Mouse (Mus musculus): ENCODE data around the gene Gm10283.
"Not testable (repeated sequence)": the region's sequence is repeated elsewhere in the genome, so short reads cannot be mapped to it uniquely, and the experiment has no call there.

Gm10283 gene
- long read RNA-seq, experiment 1 = 0 reads
- long read RNA-seq, experiment 2 = 0 reads

GRCm38 (mm10) chr8:60503098-60503497 is at the start of gene Gm10283:
Gm10283 (minus strand) TSS chr8:60503198.
- intact Hi-C loops (cut with DNase I) = no loop called here

- intact Hi-C loops (cut with DNase I) = no loop called here
Observed at GRCm38 (mm10) chr8:60534945-60535344, 31.9 kb upstream of the Gm10283 start.

DNA sequence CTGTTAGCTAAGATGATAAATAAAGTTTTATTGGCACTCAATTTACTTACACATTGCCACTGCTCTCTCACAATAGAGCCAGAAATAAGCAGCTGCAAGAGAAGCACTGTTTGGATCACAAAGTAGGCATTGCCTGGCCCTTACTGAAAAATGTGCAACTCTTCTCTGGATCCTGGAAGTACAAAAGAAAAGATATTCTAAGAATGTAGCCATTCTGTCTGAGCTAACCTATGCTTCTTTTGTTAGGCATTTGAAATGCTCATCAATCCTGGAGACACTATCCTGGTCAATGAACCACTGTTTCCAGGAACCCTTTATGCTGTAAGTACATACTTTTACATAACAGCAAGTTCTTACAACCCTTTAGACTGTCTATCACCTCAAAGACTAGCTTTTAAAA is 15.3 kb upstream of the Gm10283 start:
- intact Hi-C loops (cut with DNase I) = no loop called here

DNA sequence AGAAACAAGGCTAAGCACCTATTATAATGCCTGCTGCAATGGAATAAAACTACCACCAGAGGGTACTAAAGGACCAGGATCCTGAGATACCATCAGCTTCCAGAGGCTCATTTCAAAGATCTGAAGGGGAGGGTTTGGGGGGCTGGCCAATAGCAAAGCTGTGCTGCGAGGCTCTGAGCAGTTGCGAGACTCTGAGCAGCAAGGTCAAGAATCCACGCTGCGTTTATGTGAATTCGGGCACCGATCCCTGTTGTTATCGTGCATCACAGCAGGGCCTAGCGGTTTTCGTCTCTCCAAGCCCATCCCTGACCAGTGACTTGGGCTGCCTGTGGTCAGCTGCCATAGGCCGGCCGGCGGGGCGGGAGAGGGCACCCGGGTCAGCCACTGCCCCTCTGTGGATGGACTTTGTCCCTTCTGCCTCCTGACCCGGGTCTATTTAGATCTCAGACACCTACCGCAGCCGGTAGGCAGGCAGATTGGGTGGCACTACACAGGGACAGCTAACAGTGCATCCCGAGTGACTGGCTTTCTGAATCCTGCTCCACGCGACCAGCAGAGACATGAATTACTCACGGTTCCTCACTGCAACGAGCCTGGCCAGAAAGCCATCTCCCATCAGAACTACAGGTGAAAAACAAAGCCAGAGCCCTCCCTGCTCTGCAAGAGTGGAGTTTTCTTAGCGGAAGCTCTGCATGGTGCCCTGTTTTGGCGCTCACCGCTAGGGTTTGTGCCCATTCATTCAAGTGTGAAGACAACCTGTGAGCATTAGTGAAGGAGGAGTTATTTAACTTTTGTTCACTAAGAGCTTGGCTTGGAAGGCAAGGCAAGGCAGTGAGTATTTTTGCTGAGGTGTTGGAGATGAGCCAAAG is 2.9 kb upstream of the Gm10283 start, which contains the start of gene Aadat:
TSS of gene Aadat (plus strand) at position 280 of the 869 bp plus-strand sequence.
- intact Hi-C loops (cut with DNase I) = loop anchor here (5.0 kb wide), 2 partner anchors 86 to 361 kb away; no protein-coding TSS in a partner anchor

DNA sequence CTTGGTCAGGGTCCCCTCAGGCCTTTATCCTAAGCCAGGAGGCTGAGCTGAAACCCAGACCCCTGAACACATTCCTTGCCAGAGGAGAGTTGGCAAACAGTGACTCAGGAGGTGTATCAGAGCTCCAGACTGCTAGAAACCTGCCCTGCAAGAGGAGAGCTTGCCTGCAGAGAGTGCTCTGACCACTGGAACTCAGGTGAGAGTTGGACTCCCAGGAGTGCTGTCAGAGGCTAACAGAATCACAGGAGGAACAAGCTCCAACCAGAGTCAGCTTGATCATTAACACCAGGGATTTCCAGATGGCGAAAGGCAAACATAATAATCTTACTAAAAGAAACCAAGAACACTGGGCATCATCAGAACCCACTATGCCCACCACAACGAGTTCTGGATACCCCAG is 8.0 kb downstream of the Gm10283 start:
- intact Hi-C loops (cut with DNase I) = not testable (repeated sequence)

DNA sequence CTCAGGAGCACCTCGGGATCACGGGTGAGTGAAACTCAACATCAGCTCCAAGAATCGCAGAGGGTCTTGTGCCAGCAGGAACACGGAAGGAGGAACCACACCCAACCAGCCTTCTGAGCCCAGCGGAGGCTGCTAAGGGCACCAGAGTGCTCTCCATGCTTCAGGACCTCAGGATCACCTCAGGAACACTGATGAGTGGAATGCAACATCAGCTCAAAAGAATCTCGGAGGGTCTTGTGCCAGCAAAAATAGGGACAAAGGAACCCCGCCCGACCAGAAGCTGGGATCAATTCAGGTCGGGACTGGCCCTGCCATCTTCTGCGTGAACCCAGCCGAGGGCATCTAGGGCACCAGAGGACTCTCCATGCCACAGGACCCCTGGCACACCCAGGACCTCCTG is 8.4 kb downstream of the Gm10283 start:
- intact Hi-C loops (cut with DNase I) = no loop called here

- intact Hi-C loops (cut with DNase I) = no loop called here
Observed at GRCm38 (mm10) chr8:60492471-60492870, 10.5 kb downstream of the Gm10283 start.

GRCm38 (mm10) chr8:60491871-60492270 is 11.1 kb downstream of the Gm10283 start:
- intact Hi-C loops (cut with DNase I) = no loop called here

DNA sequence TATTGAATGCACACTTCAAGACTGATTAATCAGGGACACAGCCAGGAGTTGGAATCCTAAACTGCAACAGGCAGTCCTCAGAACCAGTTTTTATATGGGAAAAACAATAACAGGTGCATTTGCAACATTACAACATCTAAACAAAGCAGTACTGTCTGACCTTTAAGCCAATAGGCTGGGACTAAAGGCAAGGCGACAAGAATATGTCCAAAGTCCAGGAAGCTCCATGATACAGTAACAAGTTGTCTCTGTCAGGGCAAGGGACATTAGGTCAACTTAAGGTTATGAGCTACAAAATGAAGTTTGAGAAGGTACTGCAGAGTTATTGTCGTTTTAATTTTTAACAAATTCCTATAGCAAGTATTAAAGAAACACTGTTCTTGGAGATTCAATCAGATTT is 12.9 kb downstream of the Gm10283 start:
- intact Hi-C loops (cut with DNase I) = no loop called here

DNA sequence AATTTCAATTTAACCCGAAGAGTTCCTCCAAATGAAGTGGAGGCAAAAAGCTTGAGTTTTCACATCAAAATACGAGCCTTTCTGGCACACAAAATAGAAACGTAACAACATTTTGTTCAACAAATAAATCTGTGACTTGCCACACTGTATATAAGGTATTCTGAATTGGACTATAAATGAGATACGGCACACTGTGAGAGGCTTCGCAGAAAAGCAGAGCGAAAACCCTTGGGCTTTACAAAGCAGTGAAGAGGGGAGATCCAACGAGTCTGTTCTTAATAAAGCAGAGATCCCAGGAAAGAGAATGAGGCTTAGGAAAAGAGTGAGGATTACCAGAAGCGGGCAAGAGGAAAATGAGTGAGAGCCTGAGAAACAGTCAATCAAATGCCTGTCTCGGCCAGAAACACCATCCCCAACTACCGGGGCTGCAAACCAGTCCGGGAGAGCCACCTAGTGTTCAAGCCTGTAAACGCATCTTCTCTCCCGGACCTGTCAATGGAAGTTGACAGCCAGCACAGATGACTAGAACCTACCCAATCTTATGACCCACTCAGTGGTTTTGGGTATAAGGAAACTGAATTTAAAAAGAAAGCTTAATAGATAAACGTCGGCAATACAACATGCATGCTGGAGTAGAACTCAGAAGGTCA is 36.2 kb downstream of the Gm10283 start:
- intact Hi-C loops (cut with DNase I) = loop anchor here (10.0 kb wide), 2 partner anchors 1582 to 1902 kb away; no protein-coding TSS in a partner anchor

DNA sequence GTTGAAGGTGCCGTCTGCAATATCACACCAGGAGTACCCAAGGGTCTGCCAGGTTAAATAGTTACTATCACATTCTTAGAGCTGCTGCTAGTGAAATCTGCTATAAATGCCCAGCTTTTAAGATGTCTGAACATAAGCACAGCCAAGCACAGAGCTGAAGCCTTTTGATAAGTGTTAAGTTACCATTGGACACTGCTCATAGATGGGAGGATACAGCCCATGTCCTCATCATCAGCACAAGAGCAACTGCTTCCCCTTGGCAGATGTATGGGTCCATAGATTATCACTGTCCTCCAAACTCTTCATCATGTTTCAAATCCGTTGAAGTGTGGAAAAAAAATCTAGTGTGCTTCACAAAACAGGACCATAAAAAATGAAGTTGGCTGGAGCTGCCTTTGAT is 53.7 kb downstream of the Gm10283 start:
- intact Hi-C loops (cut with DNase I) = no loop called here

DNA sequence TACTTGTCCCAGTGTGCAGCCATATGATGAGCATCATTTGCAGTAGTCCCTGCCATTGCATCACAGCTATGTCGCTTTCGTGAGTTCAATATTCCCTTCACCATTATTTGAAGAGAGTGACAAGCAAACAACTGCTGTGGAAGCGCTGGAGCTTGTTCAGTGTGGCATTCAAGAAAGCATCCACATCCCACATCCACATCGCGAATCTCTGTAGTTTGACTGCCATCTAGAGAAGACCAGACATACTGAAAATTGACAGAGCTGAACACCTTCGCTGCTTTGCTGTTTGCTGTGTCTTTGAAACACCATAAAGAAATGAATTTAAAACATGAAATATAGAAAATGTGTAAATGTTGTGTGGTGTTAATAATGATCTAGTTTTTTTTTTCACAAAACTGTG is 58.0 kb downstream of the Gm10283 start:
- intact Hi-C loops (cut with DNase I) = no loop called here

GRCm38 (mm10) chr8:60438557-60438956 is 64.4 kb downstream of the Gm10283 start:
- intact Hi-C loops (cut with DNase I) = no loop called here

GRCm38 (mm10) chr8:60436872-60437271 is 66.1 kb downstream of the Gm10283 start:
- intact Hi-C loops (cut with DNase I) = no loop called here

- intact Hi-C loops (cut with DNase I) = no loop called here
Observed at GRCm38 (mm10) chr8:60432649-60433048, 70.3 kb downstream of the Gm10283 start.

GRCm38 (mm10) chr8:60406358-60406757 is 96.6 kb downstream of the Gm10283 start:
- intact Hi-C loops (cut with DNase I) = no loop called here

DNA sequence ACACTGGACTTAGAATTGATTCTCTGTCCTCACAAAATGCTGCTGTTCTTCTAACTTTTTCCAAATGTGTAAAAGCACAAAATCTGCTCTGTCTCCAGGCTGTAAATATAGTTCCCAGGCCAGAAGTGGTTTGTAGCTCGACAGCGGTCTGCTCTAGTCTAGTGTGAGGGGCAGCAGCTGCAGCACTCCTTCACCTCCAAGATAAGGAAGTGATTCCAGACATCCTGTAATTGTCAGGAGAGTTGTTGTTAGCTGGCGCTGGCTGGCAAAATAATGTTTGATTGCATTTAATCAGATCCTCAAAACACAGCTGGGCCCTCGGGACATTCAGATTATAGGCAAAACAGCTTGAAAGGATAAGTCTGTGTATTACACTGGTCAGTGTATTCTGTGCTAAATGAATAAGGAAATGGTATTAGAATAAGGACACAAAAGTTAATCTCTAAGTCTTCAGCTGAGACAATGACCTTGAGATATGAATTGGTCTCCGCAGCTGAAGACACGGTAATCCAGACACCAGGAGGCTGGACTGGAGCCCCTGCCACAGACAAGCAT is 97.9 kb downstream of the Gm10283 start:
- intact Hi-C loops (cut with DNase I) = no loop called here

DNA sequence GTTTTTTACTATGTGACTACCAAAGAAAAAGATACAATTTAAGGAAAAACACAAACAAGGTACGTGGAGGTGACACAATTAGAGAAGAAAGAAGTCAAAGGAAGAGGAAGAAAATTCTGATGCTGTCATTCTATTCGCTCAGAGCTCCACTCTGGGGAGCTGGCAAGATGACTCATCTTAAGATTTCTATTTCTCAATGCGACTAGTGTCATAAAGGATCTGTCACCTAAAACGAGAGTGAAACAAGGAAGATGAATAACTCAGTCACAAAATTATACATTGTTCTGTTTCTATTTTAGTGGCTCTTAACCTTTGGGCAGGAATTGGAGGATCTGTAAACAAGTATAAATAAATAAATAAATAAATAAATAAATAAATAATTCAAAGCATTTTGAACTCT is 109.3 kb downstream of the Gm10283 start:
- intact Hi-C loops (cut with DNase I) = no loop called here

- intact Hi-C loops (cut with DNase I) = no loop called here
Observed at GRCm38 (mm10) chr8:60386589-60386988, 116.4 kb downstream of the Gm10283 start.

Measured in adrenal gland (tissue).